Mouse (Mus musculus) lung, embryonic 14.5 days (tissue): Measurements from ENCODE around the gene Bik. TPM values are rescaled to one million over a fixed set of nuclear protein-coding genes. Genes with fewer than 3 reads are reported as not detected.
A peak's percentile ranks its signal among the peaks of the same experiment; 100 is the strongest.

Experiments used
- ATAC-seq: fragments of 200-750 bp; cut with Nextera tagmentation; 2 replicates; pipeline ENCODE4 v1.8.0; 2017; ENCODE audit warnings: mild to moderate bottlenecking, moderate TSS enrichment, moderate library complexity; ENCODE audit not compliant: insufficient read depth
- DNase-seq: peaks from one replicate; pipeline ENCODE4 v3.0.0-alpha.2; 2015
- H3K27ac ChIP-seq: fragments of 300-500 bp; sonication (generic); 2 replicates; pipeline ENCODE4 v1.5.1; 2014; ENCODE audit warnings: low read depth, mild to moderate bottlenecking, moderate library complexity
- H3K27me3 ChIP-seq: fragments of 300-500 bp; sonication (generic); 2 replicates; pipeline ENCODE4 v1.6.1; 2014; ENCODE audit warnings: low read length, control low read depth; ENCODE audit not compliant: insufficient read depth
- H3K36me3 ChIP-seq: fragments of 300-500 bp; sonication (generic); 2 replicates; pipeline ENCODE4 v1.6.1; 2014; ENCODE audit warnings: control low read depth; ENCODE audit not compliant: insufficient read depth
- H3K4me1 ChIP-seq: fragments of 300-500 bp; sonication (generic); 2 replicates; pipeline ENCODE4 v1.6.1; 2014; ENCODE audit warnings: antibody characterized with exemption, control low read depth; ENCODE audit not compliant: insufficient read depth
- H3K4me2 ChIP-seq: fragments of 300-500 bp; sonication (generic); 2 replicates; pipeline ENCODE4 v1.6.1; 2014; ENCODE audit warnings: mild to moderate bottlenecking
- H3K4me3 ChIP-seq: fragments of 300-500 bp; sonication (generic); 2 replicates; pipeline ENCODE4 v1.5.1; 2014; ENCODE audit warnings: low read depth, low read length
- H3K9ac ChIP-seq: fragments of 300-500 bp; sonication (generic); 2 replicates; pipeline ENCODE4 v1.6.1; 2014
- H3K9me3 ChIP-seq: fragments of 300-500 bp; sonication (generic); 2 replicates; pipeline ENCODE4 v1.6.1; 2016; ENCODE audit warnings: low read depth, low read length, control low read depth
- CTCF ChIP-seq: IDR thresholded peaks from 2 replicates; pipeline ENCODE4 v1.5.1; 2016; ENCODE audit warnings: antibody characterized with exemption, low read depth
- WGBS: fragments of 180-500 bp; shearing (Covaris S2); extraction: QIAGEN DNeasy Blood & Tissue Kit; methylation state at CpG from one replicate; pipeline ENCODE4 v1.1.7; 2014; 5-methylcytosine and 5-hydroxymethylcytosine counted together
- polyA plus RNA-seq: library from polyadenylated mRNA; unstranded; fragments of >200 nt; fragmentation: Nextera tagmentation; extraction: Ambion mirVana; gene quantifications from 2 replicates; pipeline ENCODE4 v1.2.1, GENCODE M21; 2014

Gene Bik
- polyA plus RNA-seq = 12.1 and 14.2 TPM in 2 replicates

- peak; percentile 76 for ATAC-seq
- peak within 1 kb of the TSS; percentile 54 for H3K9ac ChIP-seq
- no peak within 1 kb of the TSS for H3K27ac ChIP-seq
- H3K36me3 ChIP-seq = no peaks in the 10 kb centered on the region
- under 1% methylated on average over 45 of the region's 45 CpGs for WGBS
- TF ChIP-seq CTCF = no peak
- peak; percentile 73 for DNase-seq
- peak within 1 kb of the TSS; percentile 59 for H3K4me3 ChIP-seq
- H3K4me1 ChIP-seq = peaks cover 3% of the 10 kb centered on the region
- peak within 1 kb of the TSS; percentile 93 for H3K4me2 ChIP-seq
- H3K27me3 ChIP-seq = peaks cover 25% of the 10 kb centered on the region
- no peaks in the 10 kb centered on the region for H3K9me3 ChIP-seq
Measured at GRCm38 (mm10) chr15:83526424-83527091, at the start of gene Bik. Gene Bik, plus strand, starts transcription at chr15:83526862.

DNA sequence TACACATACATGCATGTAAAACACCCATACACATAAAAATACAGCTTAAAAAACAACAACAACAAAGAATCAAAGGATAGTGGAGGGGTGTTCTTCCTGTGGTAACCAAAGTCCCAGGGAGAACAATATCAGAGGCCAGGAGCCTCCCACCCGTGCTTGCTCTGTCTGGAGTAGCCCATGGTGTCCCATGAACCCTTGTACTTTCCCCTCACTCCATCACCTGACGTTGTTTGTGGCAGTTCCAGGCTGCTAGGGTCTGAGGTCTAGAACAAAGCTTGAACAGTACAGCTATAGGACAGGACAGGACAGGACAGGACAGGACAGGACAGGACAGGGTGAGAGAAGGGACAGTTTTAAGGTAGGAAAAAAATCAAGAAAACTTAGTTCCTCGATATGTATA, 48.6 kb upstream of the Bik start:
- no peaks in the 10 kb centered on the region for H3K9me3 ChIP-seq
- no peak; the same call in 1 of the 2 replicates for TF ChIP-seq CTCF
- H3K27me3 ChIP-seq = no peaks in the 10 kb centered on the region
- H3K27ac ChIP-seq = no peak overlapping the region
- DNase-seq = no peak
- ATAC-seq = no peak
- no peaks in the 10 kb centered on the region for H3K36me3 ChIP-seq
- no peaks in the 10 kb centered on the region for H3K4me1 ChIP-seq
- H3K4me2 ChIP-seq = no peak overlapping the region
- WGBS = 62% methylated on average over 3 of the region's 3 CpGs
- H3K9ac ChIP-seq = no peak overlapping the region
- no peak overlapping the region for H3K4me3 ChIP-seq

GRCm38 (mm10) chr15:83479818-83480217, 46.8 kb upstream of the Bik start:
- no peak for DNase-seq
- H3K9ac ChIP-seq = no peak overlapping the region
- H3K4me1 ChIP-seq = no peaks in the 10 kb centered on the region
- H3K27me3 ChIP-seq = no peaks in the 10 kb centered on the region
- no peak for ATAC-seq
- no peaks in the 10 kb centered on the region for H3K36me3 ChIP-seq
- no peak for TF ChIP-seq CTCF
- H3K4me3 ChIP-seq = no peak overlapping the region
- no peak overlapping the region for H3K27ac ChIP-seq
- H3K9me3 ChIP-seq = no peaks in the 10 kb centered on the region
- 82% methylated on average over 4 of the region's 4 CpGs for WGBS
- H3K4me2 ChIP-seq = no peak overlapping the region

DNA sequence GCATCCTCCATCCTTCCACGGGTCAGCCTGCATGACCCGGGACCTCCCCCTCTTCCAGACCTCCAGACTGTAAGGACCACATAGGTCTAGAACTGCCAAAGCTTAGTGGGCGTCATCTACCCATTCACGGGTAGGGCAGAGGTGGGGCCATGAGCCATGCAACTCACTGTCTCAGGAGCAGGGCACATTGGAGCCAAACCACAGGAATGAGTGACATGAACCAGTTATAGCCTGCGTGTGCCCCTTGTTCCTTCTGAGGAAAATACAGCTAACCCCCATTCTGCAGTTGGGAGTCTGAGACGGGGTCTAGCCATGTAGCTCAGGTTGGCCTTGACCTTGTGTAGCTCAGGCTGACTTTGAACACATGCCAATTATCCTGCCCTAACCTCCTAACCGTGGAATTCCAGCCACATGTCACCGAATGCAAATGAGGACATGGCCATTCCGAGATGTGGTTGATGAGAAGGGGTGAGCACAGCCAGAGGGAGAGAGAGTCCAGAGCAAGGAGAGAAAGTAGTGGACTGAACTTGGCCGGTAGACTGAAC, 45.4 kb upstream of the Bik start:
- TF ChIP-seq CTCF = no peak
- no peaks in the 10 kb centered on the region for H3K36me3 ChIP-seq
- no peak overlapping the region for H3K9ac ChIP-seq
- no peak overlapping the region for H3K4me2 ChIP-seq
- H3K4me1 ChIP-seq = no peaks in the 10 kb centered on the region
- no peak for DNase-seq
- WGBS = 61% methylated on average over 10 of the region's 10 CpGs
- no peaks in the 10 kb centered on the region for H3K9me3 ChIP-seq
- H3K27ac ChIP-seq = no peak overlapping the region
- no peaks in the 10 kb centered on the region for H3K27me3 ChIP-seq
- H3K4me3 ChIP-seq = no peak overlapping the region
- ATAC-seq = no peak

DNA sequence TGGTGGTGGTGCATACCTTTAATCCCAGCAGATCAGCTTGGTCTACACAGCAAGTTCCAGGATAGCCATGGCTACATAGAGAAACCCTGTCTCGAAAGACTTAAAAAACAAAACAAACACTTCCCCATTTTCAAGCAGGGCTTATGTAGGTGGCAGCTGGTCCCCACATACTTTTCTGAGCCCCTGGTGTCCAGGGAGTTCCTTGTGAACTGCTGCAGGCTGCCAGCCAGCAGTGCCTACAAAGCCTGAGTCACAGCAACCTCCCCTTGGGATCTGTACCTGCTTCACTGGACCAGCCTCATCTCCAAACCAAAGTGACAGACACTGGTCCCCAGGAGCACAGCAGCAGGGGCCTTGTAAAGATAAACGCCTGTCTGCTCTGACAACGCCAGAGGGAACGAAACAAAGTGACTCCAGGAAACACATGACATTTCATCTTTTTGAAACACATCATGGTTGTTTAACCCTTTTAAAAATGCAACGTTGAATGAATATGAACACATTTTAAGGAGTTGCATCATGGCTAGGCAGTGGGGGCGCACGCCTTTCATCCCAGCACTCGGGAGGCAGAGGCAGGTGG, 43.9 kb upstream of the Bik start:
- no peak overlapping the region for H3K4me3 ChIP-seq
- H3K4me1 ChIP-seq = no peaks in the 10 kb centered on the region
- 66% methylated on average over 8 of the region's 8 CpGs for WGBS
- no peak overlapping the region for H3K4me2 ChIP-seq
- TF ChIP-seq CTCF = no peak
- H3K27me3 ChIP-seq = no peaks in the 10 kb centered on the region
- no peak overlapping the region for H3K27ac ChIP-seq
- no peak overlapping the region for H3K9ac ChIP-seq
- H3K9me3 ChIP-seq = no peaks in the 10 kb centered on the region
- no peak for DNase-seq
- no peaks in the 10 kb centered on the region for H3K36me3 ChIP-seq
- ATAC-seq = no peak

- TF ChIP-seq CTCF = peak; percentile 56
- 37% methylated on average over 2 of the region's 2 CpGs for WGBS
- H3K9me3 ChIP-seq = no peaks in the 10 kb centered on the region
- H3K4me3 ChIP-seq = no peak overlapping the region
- no peak overlapping the region for H3K9ac ChIP-seq
- H3K4me1 ChIP-seq = no peaks in the 10 kb centered on the region
- DNase-seq (peak; percentile 62), ATAC-seq (no peak)
- H3K27ac ChIP-seq = no peak overlapping the region
- no peak overlapping the region for H3K4me2 ChIP-seq
- no peaks in the 10 kb centered on the region for H3K36me3 ChIP-seq
- H3K27me3 ChIP-seq = no peaks in the 10 kb centered on the region
Measured at GRCm38 (mm10) chr15:83483482-83483881, 43.2 kb upstream of the Bik start.

GRCm38 (mm10) chr15:83484311-83484710, 42.4 kb upstream of the Bik start:
- H3K9me3 ChIP-seq = no peaks in the 10 kb centered on the region
- H3K27me3 ChIP-seq = no peaks in the 10 kb centered on the region
- no peak for ATAC-seq
- no peaks in the 10 kb centered on the region for H3K4me1 ChIP-seq
- 90% methylated on average over 10 of the region's 10 CpGs for WGBS
- no peaks in the 10 kb centered on the region for H3K36me3 ChIP-seq
- no peak overlapping the region for H3K4me3 ChIP-seq
- DNase-seq = no peak
- no peak overlapping the region for H3K4me2 ChIP-seq
- no peak overlapping the region for H3K27ac ChIP-seq
- TF ChIP-seq CTCF = no peak
- no peak overlapping the region for H3K9ac ChIP-seq
